Mouse (Mus musculus): ENCODE measurements around the gene Sgsm1.

Sgsm1 gene

GRCm38 (mm10) chr5:113313998-113314397, 3.4 kb upstream of the Sgsm1 start:
- no peak for DNase-seq (ENCODE audit: low spot score)

- DNase-seq (ENCODE audit: low spot score), result no peak
Observed at GRCm38 (mm10) chr5:113309491-113310376, 852 bp downstream of the Sgsm1 start.

GRCm38 (mm10) chr5:113306750-113307477, 3.7 kb downstream of the Sgsm1 start:
- peak; percentile 18 for DNase-seq (ENCODE audit: low spot score)

- DNase-seq (ENCODE audit: low spot score), result no peak
Observed at GRCm38 (mm10) chr5:113304527-113304926, 6.1 kb downstream of the Sgsm1 start.

GRCm38 (mm10) chr5:113301841-113302240, 8.7 kb downstream of the Sgsm1 start:
- DNase-seq (ENCODE audit: low spot score), result no peak

DNA sequence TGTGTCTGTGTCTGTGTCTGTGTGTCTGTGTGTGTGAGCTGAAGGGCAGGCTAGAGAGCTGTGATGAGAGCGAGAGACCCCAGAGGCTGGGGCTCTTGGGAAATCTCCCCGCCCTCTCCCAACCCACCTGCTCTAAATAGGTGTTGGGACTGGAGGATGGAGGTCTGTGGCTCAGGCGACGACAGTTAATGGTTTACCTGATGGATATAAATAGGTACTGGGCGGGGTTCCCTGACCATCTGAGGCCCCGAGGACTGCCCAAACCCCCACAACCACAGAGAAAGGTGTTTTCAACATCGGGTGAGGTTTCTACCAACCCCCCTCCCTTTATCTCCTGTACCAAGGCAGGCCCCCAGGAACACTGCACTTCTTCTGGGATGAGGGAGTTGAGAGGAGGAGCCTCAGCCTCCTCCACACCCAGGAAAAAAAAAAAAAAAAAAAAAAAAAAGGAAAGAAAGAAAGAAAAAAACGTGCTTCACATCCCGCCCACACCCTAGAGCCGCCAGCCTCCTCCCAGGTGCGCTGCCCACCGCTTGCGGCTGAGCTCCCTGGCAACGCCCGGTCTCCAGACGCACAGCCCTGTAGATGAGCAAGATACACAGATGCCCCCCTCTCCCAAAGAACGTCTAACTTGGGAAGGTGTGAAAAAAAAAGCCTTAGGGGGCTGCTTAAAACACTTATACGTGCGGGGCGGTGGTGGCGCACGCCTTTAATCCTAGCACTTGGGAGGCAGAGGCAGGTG, 10.3 kb downstream of the Sgsm1 start:
- no peak for DNase-seq (ENCODE audit: low spot score)

DNA sequence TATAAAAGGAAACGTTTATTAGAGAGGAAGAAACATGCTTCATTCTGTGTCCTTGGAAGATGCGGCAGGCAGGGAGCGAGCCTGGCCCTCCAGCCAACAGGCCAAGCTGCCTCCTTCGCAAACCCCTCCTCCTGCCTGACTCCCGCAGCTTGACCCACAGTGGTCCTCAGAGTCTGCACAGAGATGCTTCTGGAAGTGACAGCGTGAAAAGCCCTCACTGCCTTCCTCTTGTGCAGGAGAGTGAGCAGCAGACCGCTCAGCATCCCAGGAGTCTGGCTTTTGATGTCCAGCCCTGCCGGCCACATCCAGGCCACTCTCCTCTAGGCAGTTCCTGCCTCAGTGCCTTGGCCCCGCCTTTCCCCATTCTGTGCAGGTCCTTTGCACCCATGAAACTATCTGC, 11.2 kb downstream of the Sgsm1 start:
- DNase-seq (ENCODE audit: low spot score), result no peak

DNA sequence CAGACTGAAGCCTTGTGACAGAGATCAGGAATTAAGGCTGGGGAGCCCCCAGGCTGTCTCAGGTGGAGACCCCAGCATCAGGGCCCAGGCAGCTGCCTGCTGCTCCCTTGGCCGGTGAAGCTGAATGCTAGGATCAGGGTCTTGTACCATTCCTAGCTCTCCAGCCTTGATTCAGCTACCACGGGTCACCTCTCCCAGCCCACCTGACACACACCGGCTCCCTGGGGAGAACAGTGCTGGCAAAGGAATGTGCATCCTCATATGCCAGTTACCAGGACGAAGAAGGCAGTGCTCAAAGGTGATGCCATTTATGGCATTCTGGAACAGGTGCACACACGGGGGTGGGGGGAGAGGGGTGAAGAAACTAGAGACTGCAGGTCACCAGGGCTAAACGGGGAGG, 11.8 kb downstream of the Sgsm1 start:
- DNase-seq (ENCODE audit: low spot score), result no peak

GRCm38 (mm10) chr5:113298040-113298439, 12.5 kb downstream of the Sgsm1 start:
- DNase-seq (ENCODE audit: low spot score), result no peak

GRCm38 (mm10) chr5:113295791-113296190, 14.8 kb downstream of the Sgsm1 start:
- DNase-seq (ENCODE audit: low spot score), result no peak

- DNase-seq (ENCODE audit: low spot score), result no peak
Observed at GRCm38 (mm10) chr5:113294575-113294974, 16.0 kb downstream of the Sgsm1 start.

GRCm38 (mm10) chr5:113293446-113293845, 17.1 kb downstream of the Sgsm1 start:
- no peak for DNase-seq (ENCODE audit: low spot score)

DNA sequence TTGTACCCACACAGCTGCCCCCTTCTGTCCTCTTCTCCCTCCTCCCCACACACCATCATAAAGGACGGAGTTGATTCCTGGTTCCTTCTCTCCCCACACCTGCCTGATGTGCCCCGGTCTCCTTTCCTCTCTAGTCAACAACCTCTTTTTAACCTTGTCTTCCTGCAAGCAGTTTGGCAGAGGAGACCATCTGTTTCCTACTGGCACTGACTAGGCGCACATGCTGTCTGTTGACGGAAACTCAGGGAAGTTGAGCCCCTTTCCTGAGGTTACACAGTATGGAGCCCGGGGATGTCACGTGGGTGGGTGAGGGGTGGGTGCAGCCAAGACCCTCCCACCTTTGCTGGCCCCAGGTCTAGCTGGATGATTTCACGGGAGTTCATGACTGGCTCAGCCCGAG, 17.8 kb downstream of the Sgsm1 start:
- no peak for DNase-seq (ENCODE audit: low spot score)

- DNase-seq (ENCODE audit: low spot score), result no peak
Observed at GRCm38 (mm10) chr5:113292179-113292578, 18.4 kb downstream of the Sgsm1 start.

GRCm38 (mm10) chr5:113291125-113291524, 19.5 kb downstream of the Sgsm1 start:
- no peak for DNase-seq (ENCODE audit: low spot score)

DNA sequence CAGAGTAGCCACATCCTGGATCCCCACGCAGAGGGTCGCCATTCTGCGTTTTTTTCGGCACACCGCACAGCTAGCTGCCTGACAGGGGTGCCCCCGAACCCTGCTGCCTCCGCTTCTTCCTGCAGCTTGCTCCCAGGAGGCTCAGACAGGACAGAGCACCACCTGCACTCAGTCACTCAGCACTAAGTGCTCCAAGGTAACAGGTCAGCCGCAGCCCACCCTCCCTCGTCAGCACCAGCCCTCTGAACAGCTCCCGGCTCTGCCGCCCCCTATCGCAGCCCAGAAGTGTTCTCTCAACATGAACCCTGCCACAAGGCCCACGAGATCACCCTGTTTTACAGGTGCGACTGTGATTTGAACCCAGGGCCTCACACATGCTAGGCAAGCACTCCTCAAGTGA, 20.4 kb downstream of the Sgsm1 start:
- no peak for DNase-seq (ENCODE audit: low spot score)

DNA sequence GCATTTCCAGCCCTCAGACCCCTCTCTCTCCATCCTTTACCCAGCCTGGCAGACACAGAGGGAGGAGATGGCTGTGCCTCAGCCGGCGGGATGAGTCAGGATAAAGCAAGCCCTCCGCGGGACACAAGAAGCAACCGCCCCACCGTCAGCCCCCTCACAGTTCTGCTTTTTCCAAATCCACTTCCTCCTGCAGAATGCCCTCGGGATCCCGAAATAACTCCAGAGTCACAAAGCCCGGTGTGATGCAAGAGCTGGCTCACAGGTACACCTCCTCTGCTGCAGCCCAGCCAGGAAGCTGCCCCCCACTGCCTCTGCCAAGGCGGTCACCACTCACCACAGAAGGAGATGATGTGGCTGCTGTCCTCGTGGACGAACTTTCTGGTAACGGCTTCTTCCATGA, 22.1 kb downstream of the Sgsm1 start:
- no peak for DNase-seq (ENCODE audit: low spot score)

- no peak for DNase-seq (ENCODE audit: low spot score)
Observed at GRCm38 (mm10) chr5:113287762-113288161, 22.8 kb downstream of the Sgsm1 start.

DNA sequence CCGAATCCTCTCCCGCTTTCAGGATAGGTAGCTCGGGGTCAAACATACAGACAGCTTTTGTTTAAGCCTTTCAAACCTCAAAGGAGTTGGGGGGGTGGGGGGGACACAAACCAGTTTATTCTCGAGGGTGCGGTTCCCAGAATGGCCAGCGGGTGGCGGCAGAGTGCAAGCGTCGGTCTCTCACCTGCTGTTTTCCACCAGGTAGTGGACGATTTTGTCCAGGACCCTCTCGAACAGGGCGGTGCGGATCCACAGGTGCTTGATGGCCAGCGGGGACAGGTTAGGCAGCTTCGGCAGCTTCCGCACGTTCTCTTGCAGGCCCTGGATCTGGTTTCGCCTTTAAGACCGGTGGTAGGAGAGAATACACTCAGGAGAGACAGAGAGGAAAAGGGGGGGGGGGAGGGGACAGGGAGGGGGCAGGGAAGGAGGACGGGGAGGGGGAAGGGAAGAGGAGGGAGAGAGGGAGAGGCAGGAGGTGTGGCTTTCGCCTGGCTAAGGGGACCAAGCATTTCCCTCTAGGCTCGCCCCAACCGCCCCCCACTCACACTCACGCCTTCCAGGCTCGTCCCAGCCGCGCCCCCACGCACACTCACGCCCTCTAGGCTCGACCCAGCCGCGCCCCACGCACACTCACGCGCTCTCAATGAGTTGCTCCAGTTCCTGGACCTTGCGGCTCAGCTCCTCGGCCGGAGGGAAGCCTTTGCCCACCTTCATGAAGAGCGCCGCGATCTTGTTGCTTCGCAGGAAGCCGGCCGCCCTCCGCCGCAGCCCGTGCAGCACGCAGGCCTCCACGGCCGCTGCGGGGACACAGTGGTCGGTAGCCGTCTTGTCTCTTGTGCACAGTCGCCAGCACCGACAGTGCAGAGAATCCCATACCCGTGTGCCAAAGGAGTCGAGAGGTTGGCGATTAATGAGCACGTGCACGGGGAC, 23.7 kb downstream of the Sgsm1 start:
- no peak for DNase-seq (ENCODE audit: low spot score)

DNA sequence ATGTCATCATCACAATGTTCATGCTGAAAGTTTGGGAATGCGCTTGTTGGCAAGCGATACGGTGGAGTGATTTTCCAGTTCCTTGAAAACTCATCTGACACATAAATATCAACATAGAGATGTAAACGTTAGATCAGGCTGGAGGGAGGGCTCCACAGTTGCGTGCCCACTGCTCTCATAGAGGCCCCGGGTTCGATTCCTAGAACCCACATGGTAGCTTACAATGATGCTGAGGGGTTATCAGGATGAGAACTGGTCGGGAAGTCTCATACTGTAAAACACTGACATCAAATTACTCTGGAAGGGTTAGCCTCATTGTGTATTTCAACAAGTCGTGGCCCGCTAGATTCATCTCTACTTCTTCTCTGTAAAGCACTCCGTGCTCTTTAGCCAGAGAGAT, 24.5 kb downstream of the Sgsm1 start:
- DNase-seq (ENCODE audit: low spot score), result no peak

GRCm38 (mm10) chr5:113285541-113285940, 25.0 kb downstream of the Sgsm1 start:
- no peak for DNase-seq (ENCODE audit: low spot score)

- DNase-seq (ENCODE audit: low spot score), result no peak
Observed at GRCm38 (mm10) chr5:113283726-113284125, 26.9 kb downstream of the Sgsm1 start.
